Mouse (Mus musculus): ENCODE data around the gene Tmprss13. TPM values are rescaled to one million over a fixed set of nuclear protein-coding genes. Genes with fewer than 3 reads are reported as not detected.

Gene Tmprss13
- not detected for total RNA-seq (2023)

DNA sequence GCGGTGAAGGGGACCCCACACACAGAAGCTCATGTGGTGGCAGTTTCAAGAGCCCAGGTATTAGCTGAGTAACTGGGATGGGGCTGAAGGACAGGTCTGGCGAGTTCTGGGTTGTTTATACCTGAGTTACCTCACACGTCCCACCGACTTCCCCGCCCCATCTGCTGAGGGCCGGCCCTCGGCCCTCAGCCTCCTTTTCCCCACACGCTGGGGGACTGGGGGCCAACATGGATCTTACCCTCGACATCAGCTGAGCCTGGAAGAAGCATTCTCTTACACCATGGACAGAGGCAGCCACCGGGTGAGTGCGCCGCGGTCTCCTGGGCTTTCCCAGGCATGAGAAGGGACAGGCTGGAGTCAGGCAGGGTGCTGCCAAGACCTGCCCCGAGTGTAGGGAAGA lies at the start of gene Tmprss13:
Gene Tmprss13, plus strand, starts transcription at position 246 of the 400 bp plus-strand sequence.

DNA sequence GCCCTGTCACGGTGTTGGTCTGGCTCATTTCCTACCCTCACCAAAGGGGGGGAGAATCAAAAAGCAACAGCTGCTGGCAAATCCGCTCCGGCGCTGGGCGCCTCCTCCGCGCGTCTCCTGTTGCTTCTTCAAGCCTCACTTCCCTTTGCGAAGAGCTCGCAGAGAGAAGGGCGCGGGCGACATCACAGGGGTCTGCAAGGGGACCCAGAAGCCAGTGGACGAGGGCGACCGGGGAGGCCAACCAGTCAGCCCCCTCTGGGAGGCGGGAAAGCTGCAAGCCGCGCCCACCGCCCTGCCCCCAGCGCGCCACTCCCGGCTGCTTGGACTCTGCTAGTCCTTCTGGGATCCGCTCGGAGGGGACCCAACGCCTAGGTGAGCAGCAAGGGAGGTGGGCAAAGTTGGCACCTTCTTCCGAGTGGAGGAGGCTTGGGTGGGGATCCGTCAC lies 51.2 kb downstream of the Tmprss13 start, which contains the start of gene Fxyd6:
Gene Fxyd6, plus strand, starts transcription at position 69 of the 445 bp plus-strand sequence.

Other genes with a start within 250 kb of the Tmprss13 start
- gene Jaml, start 239.9 kb upstream of the Tmprss13 start, total RNA-seq (2023), result 10 to 100 TPM; 18.4 to 18.5 TPM
- 1 to 10 TPM; 1.2 to 1.7 TPM for gene Scn2b, start 201.3 kb upstream of the Tmprss13 start, total RNA-seq (2023)
- under 1 TPM; 0.13 to 0.24 TPM for gene Scn4b, start 180.7 kb upstream of the Tmprss13 start, total RNA-seq (2023)
- 1 to 10 TPM; 1.2 to 1.6 TPM for gene BC049352, start 137.1 kb upstream of the Tmprss13 start, total RNA-seq (2023)
- under 1 TPM; 0.37 to 0.61 TPM for gene Tmprss4, start 115.0 kb upstream of the Tmprss13 start, total RNA-seq (2023)
- gene Il10ra, start 50.0 kb upstream of the Tmprss13 start, total RNA-seq (2023), result 100 to 1,000 TPM; 427 to 460 TPM
- gene Fxyd6, start 51.1 kb downstream of the Tmprss13 start, total RNA-seq (2023), result not detected
- gene Fxyd2, start 80.6 kb downstream of the Tmprss13 start, total RNA-seq (2023), result not detected
- under 1 TPM; 0.16 to 0.30 TPM for gene Dscaml1, start 107.5 kb downstream of the Tmprss13 start, total RNA-seq (2023)

Data from monocyte, adult 59 days (primary cell).